Mouse (Mus musculus): ENCODE data around the gene Ripor2. TPM values are rescaled to one million over a fixed set of nuclear protein-coding genes. Genes with fewer than 3 reads are reported as not detected.

The Ripor2 gene
- polyA plus RNA-seq, 1 experiment = 2.0 TPM

DNA sequence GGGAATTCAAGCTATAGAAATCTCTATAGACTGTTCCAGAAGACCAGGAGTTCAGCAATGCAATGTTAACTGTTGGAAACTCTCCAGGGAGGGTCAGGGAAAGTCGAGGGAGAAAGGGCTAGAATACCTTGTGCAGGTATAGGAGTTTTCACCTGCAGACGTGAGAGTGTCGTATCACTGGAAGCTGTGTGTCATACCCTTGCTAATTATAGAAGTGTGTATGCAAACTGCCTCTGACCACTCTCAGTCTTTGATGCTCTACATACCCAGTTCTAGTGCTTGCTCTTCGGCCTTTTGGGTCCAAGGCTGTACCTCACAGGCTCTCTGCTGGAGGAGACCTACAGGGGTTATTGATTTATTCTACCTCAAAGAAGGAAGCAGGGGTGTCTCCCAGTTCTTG is 46.2 kb downstream of the Ripor2 start:
- TF ChIP-seq CTCF (IDR thresholded peaks at IDR 0.05; ENCODE audit: extremely low read depth, insufficient read length, insufficient replicate concordance, low read depth, low read length) (no peak), POLR2A (IDR thresholded peaks at IDR 0.05; ENCODE audit: low read depth, low read length) (no peak)
- no peaks in the 10 kb centered on the region; the same call in 1 of the 2 replicates for H3K27me3 ChIP-seq (ENCODE audit: control insufficient read depth, insufficient read depth, low read length)
- H3K27ac ChIP-seq (ENCODE audit: insufficient read depth, low read depth, low read length) = no peak overlapping the region
- H3K4me3 ChIP-seq (ENCODE audit: low read depth, low read length) = no peak overlapping the region
- no peaks in the 10 kb centered on the region; the same call in 1 of the 2 replicates for H3K36me3 ChIP-seq (ENCODE audit: control insufficient read depth, insufficient read depth, low read length)
- no peaks in the 10 kb centered on the region for H3K4me1 ChIP-seq (ENCODE audit: control insufficient read depth, insufficient read depth, insufficient read length, low read length)
- 78% methylated on average over 4 of the region's 4 CpGs for WGBS

DNA sequence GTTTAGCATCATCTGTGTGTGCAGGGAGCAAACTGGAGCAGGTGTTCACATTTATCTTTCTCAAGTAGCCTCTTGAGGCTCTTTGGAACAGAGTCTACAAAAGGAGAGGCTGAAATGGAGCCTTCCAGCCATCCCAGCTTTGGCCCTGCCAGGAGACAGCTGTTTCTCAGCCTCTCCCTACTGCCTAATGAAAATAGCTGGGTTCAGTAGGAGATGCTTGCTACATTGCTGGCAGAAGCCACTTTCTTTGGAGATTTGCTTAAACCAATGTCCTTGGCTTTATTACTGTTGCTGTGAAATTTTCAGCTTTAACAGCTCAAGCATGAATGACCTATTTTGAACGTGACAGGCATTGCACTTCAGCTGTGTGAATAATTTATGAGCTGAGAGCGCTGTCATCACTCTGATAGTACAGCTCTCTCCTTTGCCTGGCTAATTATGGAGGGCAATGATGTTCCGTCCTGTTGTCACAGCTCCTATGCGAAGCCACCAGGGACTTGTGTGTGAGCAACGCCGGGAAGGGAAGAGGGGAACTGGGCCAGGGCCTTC is 47.2 kb downstream of the Ripor2 start:
- Histone ChIP-seq H3K27ac (ENCODE audit: insufficient read depth, low read depth, low read length) (no peak overlapping the region), H3K27me3 (ENCODE audit: control insufficient read depth, insufficient read depth, low read length) (no peaks in the 10 kb centered on the region; the same call in 1 of the 2 replicates), H3K4me3 (ENCODE audit: low read depth, low read length) (no peak overlapping the region), H3K36me3 (ENCODE audit: control insufficient read depth, insufficient read depth, low read length) (no peaks in the 10 kb centered on the region; the same call in 1 of the 2 replicates), H3K4me1 (ENCODE audit: control insufficient read depth, insufficient read depth, insufficient read length, low read length) (no peaks in the 10 kb centered on the region)
- WGBS = 70% methylated on average over 6 of the region's 6 CpGs
- TF ChIP-seq POLR2A (IDR thresholded peaks at IDR 0.05; ENCODE audit: low read depth, low read length) = no peak
- no peak for TF ChIP-seq CTCF (IDR thresholded peaks at IDR 0.05; ENCODE audit: extremely low read depth, insufficient read length, insufficient replicate concordance, low read depth, low read length)

- H3K4me3 ChIP-seq (ENCODE audit: low read depth, low read length) = no peak overlapping the region
- TF ChIP-seq CTCF (IDR thresholded peaks at IDR 0.05; ENCODE audit: extremely low read depth, insufficient read length, insufficient replicate concordance, low read depth, low read length) (no peak), POLR2A (IDR thresholded peaks at IDR 0.05; ENCODE audit: low read depth, low read length) (no peak)
- H3K4me1 ChIP-seq (ENCODE audit: control insufficient read depth, insufficient read depth, insufficient read length, low read length) = no peaks in the 10 kb centered on the region
- no peak overlapping the region for H3K27ac ChIP-seq (ENCODE audit: insufficient read depth, low read depth, low read length)
- H3K36me3 ChIP-seq (ENCODE audit: control insufficient read depth, insufficient read depth, low read length) = no peaks in the 10 kb centered on the region
- H3K27me3 ChIP-seq (ENCODE audit: control insufficient read depth, insufficient read depth, low read length) = no peaks in the 10 kb centered on the region; the same call in 1 of the 2 replicates
- WGBS = 46% methylated on average over 4 of the region's 4 CpGs
Measured at GRCm38 (mm10) chr13:24630364-24630763, 48.4 kb downstream of the Ripor2 start.

DNA sequence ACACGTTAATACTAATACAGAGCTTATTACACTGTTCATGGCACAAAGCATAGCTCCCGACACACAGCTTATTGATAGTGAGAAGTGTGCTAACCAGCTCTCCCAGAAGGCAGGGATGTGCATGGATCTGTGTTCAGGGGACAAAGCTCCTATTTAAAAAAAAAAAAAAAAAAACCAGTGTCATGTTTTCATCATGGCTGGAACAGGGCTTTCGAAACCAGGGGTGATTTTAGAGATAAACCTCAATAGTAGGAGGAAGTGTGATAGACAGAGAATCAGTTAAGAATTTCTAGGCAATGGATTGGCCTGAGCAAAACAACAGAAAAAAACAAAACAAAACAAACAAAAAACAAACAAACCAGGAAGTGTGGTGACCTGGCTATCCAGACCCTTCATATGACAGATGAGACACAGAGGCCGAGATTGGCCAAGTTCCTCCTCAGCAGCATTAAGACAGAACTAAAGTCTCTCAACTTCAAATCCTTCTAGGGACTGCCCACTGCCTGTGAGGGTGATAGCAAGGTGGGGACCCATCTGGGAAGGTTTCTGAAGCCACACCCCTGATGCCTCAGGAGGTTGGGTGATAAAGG is 51.1 kb downstream of the Ripor2 start:
- Histone ChIP-seq H3K4me1 (ENCODE audit: control insufficient read depth, insufficient read depth, insufficient read length, low read length) (no peaks in the 10 kb centered on the region), H3K36me3 (ENCODE audit: control insufficient read depth, insufficient read depth, low read length) (no peaks in the 10 kb centered on the region), H3K27me3 (ENCODE audit: control insufficient read depth, insufficient read depth, low read length) (no peaks in the 10 kb centered on the region; the same call in 1 of the 2 replicates), H3K27ac (ENCODE audit: insufficient read depth, low read depth, low read length) (no peak overlapping the region), H3K4me3 (ENCODE audit: low read depth, low read length) (no peak overlapping the region)
- TF ChIP-seq POLR2A (IDR thresholded peaks at IDR 0.05; ENCODE audit: low read depth, low read length) (no peak), CTCF (IDR thresholded peaks at IDR 0.05; ENCODE audit: extremely low read depth, insufficient read length, insufficient replicate concordance, low read depth, low read length) (no peak)
- 65% methylated on average over 4 of the region's 4 CpGs for WGBS

- Histone ChIP-seq H3K4me1 (ENCODE audit: control insufficient read depth, insufficient read depth, insufficient read length, low read length) (no peaks in the 10 kb centered on the region; the same call in 1 of the 2 replicates), H3K27ac (ENCODE audit: insufficient read depth, low read depth, low read length) (no peak overlapping the region)
- TF ChIP-seq CTCF (IDR thresholded peaks at IDR 0.05; ENCODE audit: extremely low read depth, insufficient read length, insufficient replicate concordance, low read depth, low read length) = no peak
- TF ChIP-seq POLR2A (IDR thresholded peaks at IDR 0.05; ENCODE audit: low read depth, low read length) = no peak
Measured at GRCm38 (mm10) chr13:24634346-24635120, 52.5 kb downstream of the Ripor2 start.

DNA sequence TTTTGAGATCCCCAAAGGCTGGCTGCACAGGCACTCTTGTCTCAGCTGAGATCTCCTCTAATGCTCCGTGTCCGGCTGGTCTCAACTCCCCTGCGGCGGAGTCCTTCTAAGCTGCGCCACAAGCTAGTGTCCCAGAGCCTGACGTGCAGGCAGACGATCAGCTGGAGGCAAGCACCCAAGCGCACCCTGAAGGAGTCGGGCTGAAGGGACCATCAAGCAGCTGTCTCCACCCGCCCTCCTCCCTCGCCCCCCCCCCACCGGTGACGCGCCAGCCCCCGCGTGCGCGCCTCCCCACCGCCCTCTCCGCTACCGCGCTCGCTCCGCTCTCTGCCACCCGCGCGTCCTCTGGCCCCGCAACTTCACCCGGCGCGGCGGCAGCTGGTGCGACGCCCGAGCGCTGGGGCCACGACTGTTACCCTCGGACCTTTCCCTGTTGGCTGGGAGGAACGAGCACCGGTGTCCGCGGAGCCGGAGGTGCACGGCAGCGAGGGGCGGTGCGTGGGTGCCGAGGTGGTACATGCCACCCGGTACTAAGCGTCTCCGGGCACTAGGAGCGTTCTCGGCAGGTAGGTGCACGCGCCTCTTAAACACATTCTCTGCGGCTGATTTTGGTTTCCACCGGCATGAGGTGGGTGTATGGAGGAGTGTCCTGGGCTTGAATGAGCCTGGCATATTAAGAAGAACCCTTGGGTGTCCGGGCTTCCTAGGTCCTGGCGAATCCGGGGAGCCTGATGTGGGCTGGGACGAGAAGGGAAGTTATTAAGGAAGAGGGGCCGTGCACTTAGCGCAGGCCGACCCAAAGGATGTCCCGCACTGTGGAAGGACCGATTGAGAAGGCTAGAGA is 56.6 kb downstream of the Ripor2 start:
- Histone ChIP-seq H3K27me3 (ENCODE audit: control insufficient read depth, insufficient read depth, low read length) (peaks cover 12% of the 10 kb centered on the region; the same call in 1 of the 2 replicates), H3K4me3 (ENCODE audit: low read depth, low read length) (peak overlapping the region; percentile 67), H3K27ac (ENCODE audit: insufficient read depth, low read depth, low read length) (peak overlapping the region; percentile 1), H3K36me3 (ENCODE audit: control insufficient read depth, insufficient read depth, low read length) (no peaks in the 10 kb centered on the region), H3K4me1 (ENCODE audit: control insufficient read depth, insufficient read depth, insufficient read length, low read length) (no peaks in the 10 kb centered on the region; the same call in 1 of the 2 replicates)
- TF ChIP-seq CTCF (IDR thresholded peaks at IDR 0.05; ENCODE audit: extremely low read depth, insufficient read length, insufficient replicate concordance, low read depth, low read length) = no peak
- no peak for TF ChIP-seq POLR2A (IDR thresholded peaks at IDR 0.05; ENCODE audit: low read depth, low read length)
- 1% methylated on average over 65 of the region's 66 CpGs for WGBS

More at GRCm38 (mm10) chr13:24634346-24635120, 52.5 kb downstream of the Ripor2 start:
- 83% methylated on average over 13 of the region's 13 CpGs for WGBS
- no peaks in the 10 kb centered on the region for H3K36me3 ChIP-seq (ENCODE audit: control insufficient read depth, insufficient read depth, low read length)
- H3K27me3 ChIP-seq (ENCODE audit: control insufficient read depth, insufficient read depth, low read length) = peaks cover 12% of the 10 kb centered on the region; the same call in 1 of the 2 replicates
- no peak overlapping the region for H3K4me3 ChIP-seq (ENCODE audit: low read depth, low read length)
